Mouse (Mus musculus) neural tube, embryonic 15.5 days (tissue): ENCODE measurements around the gene Fgfr2. TPM values are rescaled to one million over a fixed set of nuclear protein-coding genes. Genes with fewer than 3 reads are reported as not detected.
A peak's percentile ranks its signal among the peaks of the same experiment; 100 is the strongest.

Experiments
- ATAC-seq: fragments of 200-750 bp; cut with Nextera tagmentation; 2 replicates; pipeline ENCODE4 v1.8.0; 2017; ENCODE audit warnings: mild to moderate bottlenecking, moderate TSS enrichment, moderate library complexity; ENCODE audit not compliant: low FRiP score
- H3K27ac ChIP-seq: fragments of 300-500 bp; sonication (generic); replicated peaks from 2 replicates; pipeline ENCODE4 v1.5.1; 2015; ENCODE audit warnings: mild to moderate bottlenecking, inconsistent platforms
- H3K27me3 ChIP-seq: fragments of 300-500 bp; sonication (generic); replicated peaks from 2 replicates; pipeline ENCODE4 v1.6.1; 2015; ENCODE audit warnings: inconsistent platforms
- H3K36me3 ChIP-seq: fragments of 300-500 bp; sonication (generic); 2 replicates; pipeline ENCODE4 v1.6.1; 2015; ENCODE audit warnings: inconsistent platforms
- H3K4me1 ChIP-seq: fragments of 300-500 bp; sonication (generic); 2 replicates; pipeline ENCODE4 v1.6.1; 2015; ENCODE audit warnings: inconsistent platforms
- H3K4me2 ChIP-seq: fragments of 300-500 bp; sonication (generic); 2 replicates; pipeline ENCODE4 v1.6.1; 2015; ENCODE audit warnings: inconsistent platforms, mild to moderate bottlenecking, moderate library complexity
- H3K4me3 ChIP-seq: fragments of 300-500 bp; sonication (generic); replicated peaks from 2 replicates; pipeline ENCODE4 v1.5.1; 2015; ENCODE audit warnings: mild to moderate bottlenecking, inconsistent platforms
- H3K9ac ChIP-seq: fragments of 300-500 bp; sonication (generic); replicated peaks from 2 replicates; pipeline ENCODE4 v1.6.1; 2015; ENCODE audit warnings: mild to moderate bottlenecking, inconsistent platforms
- H3K9me3 ChIP-seq: fragments of 300-500 bp; sonication (generic); replicated peaks from 2 replicates; pipeline ENCODE4 v1.6.1; 2016; ENCODE audit warnings: inconsistent platforms
- WGBS: fragments of 180-500 bp; shearing (Covaris S2); methylation state at CpG from one replicate; pipeline ENCODE4 v1.1.7; 2015; ENCODE audit warnings: mixed read lengths; 5-methylcytosine and 5-hydroxymethylcytosine counted together
- polyA plus RNA-seq: library from polyadenylated mRNA; unstranded; fragments of >200 nt; fragmentation: Nextera tagmentation; extraction: Ambion mirVana; gene quantifications from 2 replicates; pipeline ENCODE4 v1.2.1, GENCODE M21; 2015

The Fgfr2 gene
- polyA plus RNA-seq, 1 experiment from 2014 or later = 21.2 TPM

DNA sequence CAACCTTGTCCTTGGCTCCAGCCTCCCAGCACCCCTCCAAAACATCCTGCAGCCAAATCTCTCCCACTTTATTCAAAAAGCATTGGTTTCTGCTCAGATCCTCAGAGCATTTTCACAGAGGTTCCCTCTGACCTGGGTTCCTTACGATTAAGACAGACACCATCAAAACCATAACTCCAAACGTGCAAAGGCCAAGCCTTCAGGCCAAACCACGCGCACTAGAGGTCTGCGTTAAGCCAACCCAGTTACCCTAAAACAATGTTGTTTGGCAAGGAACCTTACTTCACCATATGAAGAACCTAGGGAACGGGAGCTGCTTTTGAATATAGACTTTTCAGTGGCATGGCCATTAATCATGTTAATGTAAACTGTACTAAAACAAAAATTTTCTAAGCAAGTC, 313.4 kb downstream of the Fgfr2 start:
- peaks cover 86% of the 10 kb centered on the region for H3K4me1 ChIP-seq
- peak overlapping the region; percentile 89 for H3K4me2 ChIP-seq
- WGBS = 23% methylated on average over 6 of the region's 6 CpGs
- no peak overlapping the region for H3K4me3 ChIP-seq
- no peaks in the 10 kb centered on the region for H3K27me3 ChIP-seq
- no peak for ATAC-seq
- H3K36me3 ChIP-seq = no peaks in the 10 kb centered on the region
- H3K9ac ChIP-seq = no peak overlapping the region; the same call in 1 of the 2 replicates
- H3K9me3 ChIP-seq = no peaks in the 10 kb centered on the region
- H3K27ac ChIP-seq = peak overlapping the region; percentile 61; the same call in 1 of the 2 replicates

GRCm38 (mm10) chr7:132808841-132809682, 314.1 kb downstream of the Fgfr2 start:
- Histone ChIP-seq H3K36me3 (no peaks in the 10 kb centered on the region), H3K4me2 (peak overlapping the region; percentile 38), H3K4me1 (peaks cover 85% of the 10 kb centered on the region), H3K9me3 (no peaks in the 10 kb centered on the region), H3K4me3 (no peak overlapping the region), H3K9ac (peak overlapping the region; percentile 36; the same call in 1 of the 2 replicates), H3K27me3 (no peaks in the 10 kb centered on the region), H3K27ac (peak overlapping the region; percentile 72)
- WGBS = 5% methylated on average over 20 of the region's 20 CpGs
- ATAC-seq = no peak

DNA sequence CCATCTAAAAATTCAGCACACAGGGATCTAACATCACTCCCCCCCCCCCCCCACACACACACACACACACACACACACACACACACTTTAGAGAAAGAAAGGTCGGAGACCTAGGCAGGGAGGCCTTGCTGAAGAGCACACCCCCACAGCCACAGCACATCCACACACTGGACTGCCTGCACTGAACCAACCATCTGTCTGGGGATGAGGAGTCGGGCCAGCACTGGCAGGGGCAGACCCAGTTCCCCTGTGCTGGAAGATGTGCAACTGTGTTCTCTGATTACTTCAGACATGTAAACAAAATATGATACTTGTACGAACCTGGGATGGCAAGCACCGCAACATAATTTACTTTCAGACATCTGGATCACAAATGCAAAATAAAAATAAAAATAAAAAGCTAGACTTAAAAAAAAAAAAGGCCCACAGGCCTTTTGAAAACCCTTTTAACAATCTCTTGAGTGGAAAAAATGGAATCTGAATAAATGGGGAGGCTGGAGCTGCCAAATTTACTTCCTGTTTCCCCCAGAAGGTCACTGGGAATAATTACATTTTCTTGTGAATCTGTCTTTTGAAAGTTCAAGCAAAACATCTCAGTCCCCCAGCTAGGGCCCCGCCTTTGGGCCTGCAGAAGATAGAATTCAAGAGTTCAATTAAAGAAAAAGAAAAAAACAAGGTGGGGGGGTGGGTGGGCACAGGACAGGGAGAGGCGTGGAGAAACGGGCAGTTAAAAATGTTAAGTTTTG, 314.9 kb downstream of the Fgfr2 start:
- no peak for ATAC-seq
- H3K27me3 ChIP-seq = no peaks in the 10 kb centered on the region
- no peaks in the 10 kb centered on the region for H3K9me3 ChIP-seq
- H3K27ac ChIP-seq = peak overlapping the region; percentile 72
- WGBS = 47% methylated on average over 7 of the region's 7 CpGs
- peak overlapping the region; percentile 38; the same call in 1 of the 2 replicates for H3K4me2 ChIP-seq
- H3K4me3 ChIP-seq = no peak overlapping the region
- peaks cover 86% of the 10 kb centered on the region for H3K4me1 ChIP-seq
- H3K36me3 ChIP-seq = no peaks in the 10 kb centered on the region
- no peak overlapping the region for H3K9ac ChIP-seq

DNA sequence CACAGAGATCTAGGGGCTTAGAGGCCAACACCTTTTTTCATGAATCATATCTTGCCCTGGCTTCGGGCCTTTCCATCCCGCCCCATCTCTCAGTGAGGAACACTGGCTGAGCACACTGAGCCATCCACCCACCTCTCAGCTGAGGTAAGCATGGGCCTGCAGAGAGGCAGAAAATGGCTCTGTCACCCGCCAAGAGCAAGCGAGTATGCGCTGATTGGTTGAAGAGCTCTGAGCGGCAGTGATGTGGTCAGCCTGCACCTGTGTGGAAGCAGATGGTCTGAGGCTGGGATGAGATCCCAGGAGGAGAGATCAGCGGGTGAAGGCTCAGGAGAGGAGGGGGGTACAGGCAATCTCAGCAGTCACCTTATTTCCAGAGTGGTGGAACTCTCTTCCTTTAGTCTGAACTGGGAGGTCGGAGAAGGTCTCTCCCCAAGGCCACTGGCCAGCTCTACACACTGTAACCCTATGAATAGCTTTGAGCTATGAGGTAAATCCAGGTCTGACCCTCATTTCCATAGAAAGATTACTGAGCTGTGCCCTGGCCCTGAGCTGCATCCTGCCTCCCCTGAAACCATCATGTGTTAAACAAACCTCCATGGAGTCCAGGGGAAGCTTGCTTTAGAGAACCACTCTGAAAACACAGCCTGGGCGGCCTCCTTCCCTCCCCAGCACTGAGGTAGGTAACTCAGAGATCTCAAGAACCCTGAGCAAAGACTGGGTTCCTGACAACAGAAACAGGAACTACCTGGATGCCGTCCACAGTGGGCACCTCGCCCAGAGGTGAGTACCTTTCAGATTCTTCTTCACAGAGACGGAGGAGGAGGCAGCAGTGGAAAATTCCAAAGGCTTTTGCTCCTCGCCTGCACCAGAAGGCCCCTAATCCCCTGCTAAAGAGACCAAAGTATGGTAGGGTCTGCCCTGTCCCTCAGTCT, 316.0 kb downstream of the Fgfr2 start:
- Histone ChIP-seq H3K9ac (no peak overlapping the region), H3K27ac (peak overlapping the region; percentile 37)
- WGBS = 68% methylated on average over 13 of the region's 13 CpGs

GRCm38 (mm10) chr7:132806286-132806685, 316.9 kb downstream of the Fgfr2 start:
- H3K9ac ChIP-seq = no peak overlapping the region
- no peaks in the 10 kb centered on the region for H3K9me3 ChIP-seq
- no peaks in the 10 kb centered on the region for H3K27me3 ChIP-seq
- WGBS = 65% methylated on average over 5 of the region's 5 CpGs
- peak overlapping the region; percentile 64 for H3K27ac ChIP-seq
- peaks cover 81% of the 10 kb centered on the region for H3K4me1 ChIP-seq
- H3K4me2 ChIP-seq = no peak overlapping the region
- H3K4me3 ChIP-seq = no peak overlapping the region
- no peak for ATAC-seq
- H3K36me3 ChIP-seq = no peaks in the 10 kb centered on the region

More for the DNA sequence above, 316.0 kb downstream of the Fgfr2 start:
- Histone ChIP-seq H3K27me3 (no peaks in the 10 kb centered on the region), H3K9me3 (no peaks in the 10 kb centered on the region), H3K4me3 (no peak overlapping the region), H3K36me3 (no peaks in the 10 kb centered on the region), H3K4me1 (peaks cover 88% of the 10 kb centered on the region), H3K4me2 (no peak overlapping the region)
- no peak for ATAC-seq

DNA sequence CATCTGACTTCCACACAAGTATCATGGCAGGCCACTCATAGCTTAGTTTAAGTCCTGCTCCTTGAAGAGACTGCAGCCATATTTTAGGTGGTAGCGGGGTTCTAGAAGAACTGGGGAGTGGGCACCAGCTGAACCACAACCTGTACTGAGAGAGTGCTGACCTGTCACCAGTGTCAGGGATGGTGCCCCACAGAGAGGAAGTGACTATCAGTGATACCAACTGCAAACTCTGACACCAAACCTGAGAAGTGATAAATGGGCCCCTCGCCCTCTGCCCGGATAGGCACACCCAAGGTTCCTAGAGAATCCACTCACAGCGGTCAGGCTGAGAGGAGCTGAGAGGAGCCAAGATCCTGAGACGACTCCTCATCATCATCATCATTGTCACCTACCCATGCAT, 318.2 kb downstream of the Fgfr2 start:
- H3K4me1 ChIP-seq = peaks cover 70% of the 10 kb centered on the region
- ATAC-seq = no peak
- 88% methylated on average over 5 of the region's 5 CpGs for WGBS

DNA sequence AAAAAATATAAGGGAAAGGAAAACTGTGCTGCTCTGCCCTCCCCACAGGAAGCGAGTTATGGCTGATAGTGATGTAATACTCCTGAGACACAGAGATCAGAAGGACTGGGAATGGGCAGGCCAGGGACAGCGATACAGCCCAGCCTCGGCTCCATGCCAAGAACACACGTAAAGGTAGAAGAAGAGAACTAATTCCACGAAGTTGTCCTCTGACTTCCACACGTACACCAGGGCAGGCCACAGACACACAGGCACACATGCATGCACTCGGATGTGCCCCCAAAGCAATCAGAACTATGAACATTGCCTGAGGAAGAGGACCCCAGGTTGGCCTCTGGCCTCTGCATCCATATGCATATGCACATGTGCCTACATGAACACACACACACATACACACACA, 318.7 kb downstream of the Fgfr2 start:
- Histone ChIP-seq H3K36me3 (no peaks in the 10 kb centered on the region), H3K4me1 (peaks cover 65% of the 10 kb centered on the region), H3K9ac (no peak overlapping the region), H3K9me3 (no peaks in the 10 kb centered on the region), H3K4me3 (no peak overlapping the region), H3K27ac (no peak overlapping the region), H3K4me2 (no peak overlapping the region), H3K27me3 (no peaks in the 10 kb centered on the region)
- ATAC-seq = no peak
- 83% methylated on average over 7 of the region's 7 CpGs for WGBS

More for the DNA sequence above, 318.2 kb downstream of the Fgfr2 start:
- Histone ChIP-seq H3K4me2 (no peak overlapping the region), H3K36me3 (no peaks in the 10 kb centered on the region), H3K4me3 (no peak overlapping the region), H3K27ac (no peak overlapping the region), H3K9me3 (no peaks in the 10 kb centered on the region), H3K27me3 (no peaks in the 10 kb centered on the region), H3K9ac (no peak overlapping the region)

DNA sequence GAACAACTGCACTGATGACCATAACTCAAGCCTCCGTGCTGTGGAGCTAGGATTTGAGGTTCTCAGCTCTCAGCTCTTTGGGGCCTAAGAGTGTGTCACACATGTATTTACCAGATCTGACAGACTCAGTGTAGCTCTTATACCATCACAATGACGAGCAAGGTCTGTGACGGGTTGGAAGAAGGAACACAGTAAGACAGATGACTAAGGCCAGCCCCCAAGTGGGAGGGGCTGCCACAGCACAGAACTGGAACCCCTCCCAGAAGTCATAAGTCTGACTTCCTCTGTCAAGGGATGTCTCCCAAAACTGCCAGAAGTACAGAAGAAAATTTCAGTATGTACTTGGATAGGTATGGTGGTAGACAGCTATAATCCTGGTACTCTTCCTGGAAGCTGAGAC, 319.2 kb downstream of the Fgfr2 start:
- Histone ChIP-seq H3K4me3 (no peak overlapping the region), H3K4me1 (peaks cover 60% of the 10 kb centered on the region), H3K9ac (no peak overlapping the region), H3K27me3 (no peaks in the 10 kb centered on the region), H3K9me3 (no peaks in the 10 kb centered on the region), H3K4me2 (no peak overlapping the region), H3K36me3 (no peaks in the 10 kb centered on the region), H3K27ac (no peak overlapping the region)
- 69% methylated on average over 3 of the region's 3 CpGs for WGBS
- ATAC-seq = no peak

GRCm38 (mm10) chr7:132803336-132803735, 319.8 kb downstream of the Fgfr2 start:
- Histone ChIP-seq H3K36me3 (no peaks in the 10 kb centered on the region), H3K4me2 (no peak overlapping the region), H3K27ac (no peak overlapping the region), H3K9ac (no peak overlapping the region), H3K4me1 (peaks cover 54% of the 10 kb centered on the region), H3K9me3 (no peaks in the 10 kb centered on the region), H3K4me3 (no peak overlapping the region), H3K27me3 (no peaks in the 10 kb centered on the region)
- WGBS = 95% methylated on average over 2 of the region's 2 CpGs
- no peak for ATAC-seq

- 75% methylated on average over 11 of the region's 11 CpGs for WGBS
- H3K4me1 ChIP-seq = peaks cover 47% of the 10 kb centered on the region
- H3K4me3 ChIP-seq = no peak overlapping the region
- no peak overlapping the region for H3K27ac ChIP-seq
- H3K27me3 ChIP-seq = no peaks in the 10 kb centered on the region
- no peaks in the 10 kb centered on the region for H3K36me3 ChIP-seq
- no peak overlapping the region for H3K4me2 ChIP-seq
- H3K9me3 ChIP-seq = no peaks in the 10 kb centered on the region
- no peak for ATAC-seq
- no peak overlapping the region for H3K9ac ChIP-seq
Measured at GRCm38 (mm10) chr7:132802691-132803090, 320.5 kb downstream of the Fgfr2 start.

DNA sequence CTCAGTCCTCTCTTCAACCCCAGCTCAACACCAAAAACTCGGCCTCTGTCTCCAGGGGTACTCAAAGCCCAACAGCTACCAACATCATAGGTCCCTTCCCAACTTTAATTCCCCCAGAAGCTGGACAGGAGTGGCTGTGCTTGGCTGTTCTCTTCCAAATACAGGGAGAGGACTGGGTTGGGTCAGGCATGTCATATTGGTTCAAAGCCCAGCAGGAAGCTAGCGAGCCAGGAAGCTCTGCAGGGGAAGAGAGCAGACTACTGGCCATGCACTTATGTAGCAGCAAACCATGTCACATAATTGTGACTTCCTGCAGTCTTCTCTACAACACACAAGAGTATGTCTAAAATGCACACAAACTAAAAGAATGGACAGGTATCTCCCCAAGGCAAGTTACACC, 321.1 kb downstream of the Fgfr2 start:
- H3K4me2 ChIP-seq = no peak overlapping the region
- H3K9ac ChIP-seq = no peak overlapping the region
- no peak overlapping the region for H3K4me3 ChIP-seq
- no peaks in the 10 kb centered on the region for H3K36me3 ChIP-seq
- H3K27me3 ChIP-seq = no peaks in the 10 kb centered on the region
- peaks cover 41% of the 10 kb centered on the region for H3K4me1 ChIP-seq
- H3K27ac ChIP-seq = no peak overlapping the region
- no peaks in the 10 kb centered on the region for H3K9me3 ChIP-seq
- ATAC-seq = no peak
- WGBS = 86% methylated on average over 2 of the region's 2 CpGs
